Mouse (Mus musculus): ENCODE measurements around the gene Gm28043. TPM values are rescaled to one million over a fixed set of nuclear protein-coding genes. Genes with fewer than 3 reads are reported as not detected.

Gene Gm28043
- polyA plus RNA-seq, 1 experiment from 2014 or later: 3.0 TPM

DNA sequence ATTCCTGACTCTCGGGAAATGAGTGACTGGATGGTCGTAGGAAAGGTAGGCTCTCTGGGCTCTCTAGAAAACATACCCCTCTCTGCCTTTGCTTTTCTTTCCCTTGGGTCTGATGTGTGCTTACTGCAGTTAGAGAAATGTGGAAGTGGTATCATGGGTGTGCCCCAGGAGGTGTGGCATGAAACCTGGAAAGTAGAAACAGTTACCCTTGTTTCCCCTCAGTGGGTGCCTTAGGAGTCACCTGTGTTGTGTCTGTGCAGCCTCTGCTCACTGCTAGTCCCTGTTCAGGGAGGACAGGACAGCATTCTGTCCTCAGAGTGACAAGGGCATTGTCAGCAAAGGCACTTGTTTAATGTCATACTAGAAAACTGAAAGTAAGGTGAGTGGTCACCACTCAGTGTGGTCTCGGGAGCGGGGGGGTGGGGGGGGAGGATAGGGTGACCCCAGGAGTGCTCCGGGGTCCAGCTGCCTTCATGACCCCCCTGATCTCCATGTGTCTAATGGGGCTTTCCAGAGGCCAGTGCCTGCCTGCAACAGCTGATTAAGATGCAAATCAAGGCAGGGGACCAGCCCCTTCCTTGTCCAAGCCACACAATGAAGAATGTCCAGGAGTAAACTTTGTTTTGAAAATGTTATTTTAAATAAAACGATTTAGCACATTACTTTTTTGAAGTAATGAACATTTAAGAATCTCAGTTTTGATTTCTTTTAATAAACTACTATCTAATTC is 64.5 kb downstream of the Gm28043 start:
- DNase-seq (ENCODE audit: low spot score): no peak

DNA sequence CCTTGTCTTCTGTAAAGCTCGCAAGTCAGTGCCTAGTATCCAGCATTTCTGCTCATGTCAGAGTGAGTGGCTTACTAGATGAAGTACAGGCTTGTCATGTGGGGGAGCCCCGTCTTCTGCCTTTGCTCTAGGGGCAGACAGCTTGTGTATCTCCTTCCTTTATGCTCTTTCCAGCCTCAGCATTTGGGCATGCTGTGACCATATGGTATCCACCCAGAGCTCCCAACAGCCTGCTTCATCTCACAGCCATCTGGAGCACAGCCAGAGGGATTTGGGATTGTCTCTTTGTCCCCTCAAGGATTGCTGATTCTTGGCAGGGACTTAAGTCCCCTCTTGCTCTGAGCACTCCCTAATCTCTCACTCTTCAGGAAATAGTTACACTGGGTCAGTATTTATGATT is 65.5 kb downstream of the Gm28043 start:
- DNase-seq (ENCODE audit: low spot score): no peak

DNA sequence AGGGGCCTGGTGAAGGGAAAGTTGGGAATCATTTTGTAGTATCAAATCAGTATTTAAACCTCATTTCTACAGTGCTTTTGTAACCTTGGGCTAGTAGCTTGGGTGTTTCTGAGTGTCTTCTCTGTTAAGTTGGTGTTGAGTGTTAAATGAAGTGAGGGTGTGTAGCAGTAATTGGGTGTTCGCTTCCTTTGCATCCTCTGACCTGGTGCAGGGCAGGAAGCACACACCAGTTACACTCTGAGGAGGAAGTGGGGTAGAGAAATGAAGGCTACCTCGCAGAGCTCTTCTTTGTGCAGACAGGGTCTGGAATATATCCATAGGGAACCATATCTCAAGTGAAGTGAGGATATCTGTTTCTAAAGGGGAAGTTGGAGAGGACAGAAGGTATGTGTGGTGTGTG is 66.2 kb downstream of the Gm28043 start:
- no peak for DNase-seq (ENCODE audit: low spot score)

DNA sequence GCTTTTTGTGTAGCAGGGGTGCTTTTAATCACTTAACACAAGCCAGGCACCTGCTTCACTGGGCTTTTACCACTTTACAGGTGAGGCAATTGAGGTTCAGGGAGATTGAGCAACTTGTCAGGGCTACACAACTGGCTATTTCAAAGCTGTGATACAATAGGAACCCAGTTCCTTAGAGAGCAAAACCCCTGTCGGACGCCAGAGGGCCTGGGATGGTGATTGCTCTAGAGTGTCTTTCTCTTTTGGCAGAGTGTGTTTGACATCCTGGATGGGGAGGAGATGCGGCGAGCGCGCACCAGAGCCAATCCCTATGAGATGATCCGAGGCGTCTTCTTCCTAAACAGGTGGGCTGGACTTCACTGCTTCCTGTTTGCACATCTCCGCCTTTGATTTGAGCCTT is 67.0 kb downstream of the Gm28043 start:
- DNase-seq (ENCODE audit: low spot score): no peak

DNA sequence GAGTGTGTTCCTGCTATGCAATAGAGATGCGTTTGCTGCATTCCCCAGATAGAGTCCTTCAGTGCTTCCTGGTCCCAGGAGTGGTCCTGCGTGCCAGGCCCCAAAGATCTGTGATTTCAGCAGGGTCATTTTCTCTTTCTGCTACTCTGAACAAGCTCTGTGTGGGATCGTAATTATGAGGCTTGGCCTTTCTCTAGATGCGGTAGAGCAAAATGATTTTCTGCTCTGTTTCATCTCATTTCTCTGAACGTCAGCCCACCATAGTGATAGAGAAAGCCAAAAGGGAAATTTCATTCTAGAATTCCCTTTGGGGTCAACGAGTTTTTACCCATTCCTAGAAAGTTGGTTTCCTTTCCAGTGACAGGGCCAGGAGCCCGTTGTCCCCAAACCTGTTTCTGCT is 67.6 kb downstream of the Gm28043 start:
- no peak for DNase-seq (ENCODE audit: low spot score)

DNA sequence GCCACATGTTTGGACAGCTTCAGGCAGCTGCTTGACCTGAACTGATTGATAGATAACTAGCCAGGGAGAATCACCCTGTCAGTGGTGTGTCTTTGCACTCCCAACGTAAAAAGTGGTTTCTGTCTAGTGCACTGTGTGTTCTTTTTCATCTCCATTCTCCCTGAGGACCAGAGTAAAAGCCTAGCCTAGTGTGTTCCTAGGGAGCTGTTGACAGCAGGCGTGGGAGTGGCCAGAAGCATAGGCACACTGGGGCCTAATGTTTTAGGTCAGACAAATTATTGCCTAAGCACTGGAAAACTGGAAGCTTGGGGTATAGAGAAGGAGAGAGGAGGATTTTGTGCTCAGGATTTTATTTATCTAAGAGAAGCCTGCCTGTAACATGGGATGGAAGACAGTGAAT is 68.5 kb downstream of the Gm28043 start:
- DNase-seq (ENCODE audit: low spot score): no peak

DNA sequence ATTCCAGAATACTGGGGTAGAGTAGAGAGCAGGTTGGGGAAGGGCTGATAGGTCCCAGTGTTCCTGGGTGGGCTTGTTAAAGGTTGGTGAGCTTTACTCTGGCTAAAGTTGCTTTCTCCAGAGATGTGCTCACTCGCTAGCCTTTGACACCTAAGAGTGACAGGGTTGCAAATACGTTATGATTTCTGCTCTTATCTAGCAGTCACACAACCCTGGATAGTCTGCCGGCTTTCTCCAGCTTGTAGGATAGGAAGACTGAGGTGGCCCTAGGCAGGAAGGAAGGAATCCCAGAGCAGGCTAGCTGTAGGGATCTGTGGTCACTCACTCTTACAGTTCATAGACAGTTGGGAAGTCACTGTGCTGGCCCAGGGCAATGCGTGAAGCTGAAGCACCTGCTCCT is 69.6 kb downstream of the Gm28043 start:
- DNase-seq (ENCODE audit: low spot score): no peak

DNA sequence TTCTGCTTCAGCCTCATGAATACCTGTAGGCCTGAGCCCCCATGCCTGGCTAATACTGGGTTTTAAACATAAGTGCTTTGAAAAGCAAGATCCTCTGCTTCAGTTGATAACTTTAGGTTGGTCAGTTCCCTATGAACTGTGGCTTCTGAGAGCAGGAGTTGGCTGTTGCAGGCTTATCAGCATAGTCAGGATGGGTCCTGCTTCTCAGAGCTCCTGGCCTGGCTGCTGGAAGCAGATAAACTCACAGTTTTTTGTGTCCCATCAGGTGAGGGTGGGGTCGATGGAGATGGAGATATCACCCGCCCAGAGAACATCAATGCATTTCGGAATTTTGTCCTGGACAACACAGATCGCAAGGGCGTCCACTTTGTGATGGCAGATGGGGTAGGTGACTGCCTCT is 72.1 kb downstream of the Gm28043 start:
- DNase-seq (ENCODE audit: low spot score): no peak

DNA sequence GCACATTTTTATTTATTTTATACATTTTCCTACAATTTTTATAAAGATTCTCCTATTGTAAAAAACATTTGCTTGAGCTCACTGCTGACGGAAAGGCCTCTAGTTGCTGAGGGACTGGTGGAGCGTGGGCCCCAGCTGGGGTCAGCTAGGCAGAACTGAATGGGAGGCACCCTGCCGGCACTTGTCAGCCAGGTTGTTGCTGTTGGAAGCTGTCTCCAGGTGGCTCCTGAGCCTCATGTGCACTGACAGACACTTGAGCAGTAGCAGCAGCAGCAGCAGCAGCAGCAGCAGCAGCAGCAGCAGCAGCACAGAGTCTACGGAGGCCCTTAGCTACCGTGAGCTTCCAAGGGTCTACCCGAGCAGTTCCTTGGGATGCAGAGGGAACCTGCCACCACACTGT is 72.7 kb downstream of the Gm28043 start:
- DNase-seq (ENCODE audit: low spot score): no peak

DNA sequence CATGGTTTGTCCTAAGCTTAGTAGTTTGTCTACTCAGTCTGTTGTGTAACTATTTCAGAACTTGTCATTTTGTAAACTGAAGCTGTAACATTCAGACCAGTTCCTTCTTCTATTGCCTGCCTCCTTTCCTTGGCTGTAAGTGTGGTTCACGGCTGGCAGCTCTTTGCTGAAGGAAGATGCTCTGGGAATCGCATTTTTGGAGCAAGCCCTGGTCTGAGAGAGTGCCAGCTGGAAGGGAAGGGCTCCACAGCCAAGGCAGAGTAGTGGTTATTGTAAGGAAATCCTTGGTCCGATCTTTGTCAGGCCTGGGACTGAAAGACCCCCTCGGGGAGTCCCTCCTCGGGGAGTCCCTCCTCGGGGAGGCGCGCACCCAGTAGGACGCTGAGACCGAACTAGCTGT is 73.9 kb downstream of the Gm28043 start:
- DNase-seq (ENCODE audit: low spot score): no peak

DNA sequence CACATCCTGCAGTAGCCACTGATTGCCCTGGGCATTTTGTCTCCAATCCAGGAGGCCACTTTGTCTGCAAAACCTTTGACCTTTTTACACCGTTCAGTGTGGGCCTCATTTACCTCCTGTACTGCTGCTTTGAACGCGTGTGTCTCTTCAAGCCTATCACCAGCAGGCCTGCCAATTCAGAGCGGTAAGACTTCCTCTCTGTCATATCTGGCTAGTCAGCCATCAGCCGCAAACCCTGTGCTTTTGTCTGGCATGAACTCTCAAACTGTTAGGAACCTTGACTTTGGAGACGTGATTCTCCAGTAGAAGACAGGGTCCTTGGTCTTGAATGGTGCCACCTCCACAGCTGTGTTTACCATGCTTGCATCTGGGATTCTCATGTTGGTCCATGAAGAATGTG is 75.6 kb downstream of the Gm28043 start:
- no peak for DNase-seq (ENCODE audit: low spot score)

DNA sequence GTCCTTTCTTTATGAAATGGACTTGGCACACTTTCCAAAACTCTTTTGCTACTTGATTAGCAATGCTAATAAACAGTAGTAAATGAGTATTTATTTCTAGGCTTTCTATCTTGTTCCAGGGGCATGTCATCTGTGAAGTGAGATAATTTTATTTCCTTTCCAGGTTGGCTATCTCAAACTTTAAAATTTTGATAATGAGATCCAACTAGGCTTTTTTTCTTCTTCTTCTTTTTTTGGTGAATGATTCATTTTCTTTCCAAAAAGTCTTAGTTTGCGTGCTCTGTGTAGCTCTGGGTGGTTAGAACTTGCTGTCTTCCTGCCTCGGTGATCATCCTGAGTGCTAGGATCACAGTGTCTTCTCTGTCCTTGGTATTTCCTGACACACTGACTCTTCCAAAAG is 78.2 kb downstream of the Gm28043 start:
- DNase-seq (ENCODE audit: low spot score): no peak

DNA sequence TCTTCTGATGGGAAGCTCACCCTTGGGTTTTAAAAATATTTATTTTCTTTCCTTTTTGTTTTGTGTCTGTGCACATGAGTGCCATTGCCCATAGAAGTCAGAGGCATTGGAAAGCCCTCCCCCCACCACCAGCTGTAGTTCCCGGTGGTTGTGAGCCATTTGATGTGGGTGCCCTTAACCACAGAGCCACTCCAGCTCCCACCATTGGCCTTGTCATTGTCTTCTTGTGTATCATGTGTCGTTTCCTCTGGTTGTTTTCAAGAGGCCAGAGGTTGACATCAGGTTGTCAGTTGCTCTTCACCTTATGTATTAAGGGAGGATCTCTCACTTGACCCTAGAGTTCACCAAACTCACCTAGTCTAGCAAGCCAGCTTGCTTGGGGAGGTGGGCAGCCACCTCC is 78.9 kb downstream of the Gm28043 start:
- DNase-seq (ENCODE audit: low spot score): peak; percentile 86

DNA sequence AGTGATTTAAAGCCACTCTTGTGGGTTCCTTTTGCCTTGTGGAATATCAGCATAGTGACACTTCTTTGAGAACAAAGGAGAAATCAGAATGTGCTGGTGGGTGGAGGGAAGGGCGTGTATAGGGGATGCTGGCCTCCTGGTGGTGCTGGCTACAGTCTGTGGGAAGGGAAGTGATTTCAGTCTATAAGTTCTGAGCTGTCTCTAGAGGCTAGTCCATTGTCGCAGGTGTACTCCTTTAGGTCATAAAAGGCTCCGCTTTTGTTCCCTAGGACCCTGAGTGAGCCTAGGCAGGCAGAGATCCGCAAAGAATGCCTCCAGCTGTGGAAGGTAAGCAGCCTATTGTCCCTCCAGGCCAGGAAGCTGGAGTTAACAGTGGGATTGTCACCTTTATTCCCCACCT is 79.8 kb downstream of the Gm28043 start:
- DNase-seq (ENCODE audit: low spot score): no peak

DNA sequence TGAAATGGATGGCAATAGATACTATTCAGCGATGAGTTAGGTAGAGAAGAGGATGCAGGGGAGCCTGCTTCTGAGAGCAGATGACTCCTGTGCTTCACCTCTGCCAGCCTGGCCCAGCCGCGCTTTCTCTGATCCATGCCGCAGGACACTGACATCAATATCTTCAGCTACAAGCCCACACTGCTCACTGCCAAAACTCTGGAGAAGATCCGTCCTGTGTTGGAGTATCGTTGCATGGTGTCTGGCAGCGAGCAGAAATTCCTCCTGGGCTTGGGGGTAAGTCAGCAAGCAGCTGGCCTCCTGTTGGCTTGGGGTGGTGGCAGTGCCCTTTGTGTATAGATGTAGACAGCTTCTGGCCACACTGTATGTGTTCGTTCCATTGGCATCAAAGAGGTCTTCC is 82.3 kb downstream of the Gm28043 start:
- DNase-seq (ENCODE audit: low spot score): no peak

DNA sequence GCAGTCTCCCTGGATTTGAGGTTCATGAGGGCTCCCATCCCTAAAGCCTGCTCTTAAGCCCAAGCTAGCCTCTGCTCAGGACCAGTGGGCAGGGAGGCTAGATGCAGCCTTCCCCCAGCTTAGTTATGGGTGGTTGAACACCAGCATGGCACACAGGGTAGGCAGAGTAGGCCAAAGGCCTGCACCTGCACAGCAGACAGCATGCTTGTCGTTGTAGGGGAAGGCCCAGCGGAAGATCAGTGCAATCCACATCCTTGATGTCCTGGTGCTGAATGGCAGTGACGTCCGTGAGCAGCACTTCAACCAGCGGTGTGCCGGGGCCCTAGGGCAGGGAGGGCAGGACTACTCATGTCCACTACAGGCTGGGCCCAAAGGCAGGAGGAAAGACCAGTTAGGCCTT is 83.7 kb downstream of the Gm28043 start:
- DNase-seq (ENCODE audit: low spot score): no peak

DNA sequence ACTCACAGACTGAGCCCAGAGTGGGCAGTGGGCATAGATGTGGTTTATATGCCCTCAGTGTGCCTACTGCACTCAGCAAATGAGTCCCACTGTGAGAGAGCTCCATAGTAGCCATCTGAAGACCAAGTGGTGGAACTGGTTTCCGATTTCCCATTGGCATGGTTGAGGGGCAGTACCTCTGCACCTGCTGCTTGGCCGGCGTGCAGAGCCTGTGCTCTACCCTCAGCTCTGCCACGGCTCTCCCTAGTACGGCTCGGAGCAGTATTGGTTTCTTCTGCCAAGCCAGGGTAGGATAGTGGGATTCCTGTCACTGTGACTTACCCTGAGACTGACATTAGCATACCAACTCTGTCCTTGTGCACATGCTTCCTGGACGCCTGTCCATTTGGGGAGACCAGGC is 85.9 kb downstream of the Gm28043 start:
- DNase-seq (ENCODE audit: low spot score): no peak

DNA sequence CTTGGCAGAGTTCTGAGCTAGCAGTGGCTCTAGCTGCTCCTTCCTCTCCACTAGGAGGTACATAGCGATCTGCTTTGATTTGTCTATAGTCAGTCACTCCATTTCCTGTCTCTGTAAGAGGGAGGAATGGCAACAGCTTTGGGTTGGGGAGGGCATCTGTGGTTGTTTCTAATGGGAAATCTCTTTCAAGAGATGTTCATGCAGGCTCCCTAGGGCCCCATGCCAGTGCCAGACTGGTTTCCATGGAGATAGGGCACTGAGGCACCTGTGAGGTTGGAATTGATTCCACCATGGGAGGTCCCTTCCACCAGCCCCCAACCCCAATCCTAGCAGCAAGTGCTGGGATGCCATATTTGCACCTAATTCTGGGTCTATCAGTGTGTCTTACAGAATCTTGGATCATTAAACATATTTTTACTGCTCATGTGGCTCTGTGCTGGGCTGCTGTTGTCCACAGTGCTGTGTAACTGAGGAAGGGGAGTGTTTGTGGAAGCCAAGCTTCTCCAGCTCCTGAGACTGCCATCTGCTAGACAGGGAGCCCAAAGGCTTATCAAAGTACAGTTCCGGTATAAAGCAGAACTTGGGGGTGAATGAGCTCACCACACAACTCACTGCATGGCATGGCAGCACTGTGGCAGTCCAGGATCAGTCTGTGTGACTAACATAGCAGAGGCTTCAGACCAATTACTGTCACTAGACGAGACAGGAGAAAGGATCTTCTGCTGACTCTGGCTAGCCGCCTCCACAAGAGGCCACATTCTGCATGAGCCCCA is 88.4 kb downstream of the Gm28043 start:
- peak; percentile 19 for DNase-seq (ENCODE audit: low spot score)

DNA sequence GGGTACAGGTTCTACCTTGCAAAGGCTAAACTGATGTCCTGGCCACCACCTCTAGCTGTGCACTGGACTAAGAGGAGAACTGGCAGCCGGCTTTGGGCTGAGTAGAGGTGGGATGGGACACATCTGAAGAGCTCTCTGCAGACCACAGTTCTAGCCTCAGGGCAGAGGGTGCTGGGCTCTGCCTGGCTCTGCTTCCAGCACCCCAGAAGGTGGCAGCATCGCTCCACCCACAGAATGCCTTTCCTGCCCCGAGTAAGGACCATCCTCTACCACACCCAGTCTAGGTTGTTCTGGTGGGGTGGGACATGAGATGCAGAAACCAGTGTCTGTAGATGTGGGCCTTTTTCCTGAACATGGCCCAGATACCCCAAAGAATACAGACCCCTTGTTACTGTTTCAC is 90.1 kb downstream of the Gm28043 start:
- DNase-seq (ENCODE audit: low spot score): peak; percentile 67

DNA sequence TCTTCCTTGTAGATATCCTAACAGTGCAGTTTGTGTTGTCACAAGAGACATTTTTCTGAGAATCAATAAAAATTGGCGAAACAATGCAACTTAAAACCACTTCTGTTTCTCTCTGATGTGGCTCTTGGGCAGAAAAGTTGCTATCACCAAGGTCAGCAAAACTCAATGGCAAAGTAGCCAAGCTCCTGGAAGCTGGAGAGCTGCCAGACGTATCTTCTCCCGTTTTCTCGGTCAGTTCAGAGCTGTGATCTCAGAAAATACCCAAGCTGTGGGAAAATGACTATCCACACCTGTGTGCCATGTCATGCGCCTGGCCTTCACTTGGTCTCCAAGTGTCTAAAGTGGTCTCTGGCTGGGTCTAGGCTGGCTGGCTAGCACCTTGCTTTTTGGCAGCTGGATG is 91.2 kb downstream of the Gm28043 start:
- no peak for DNase-seq (ENCODE audit: low spot score)

DNA sequence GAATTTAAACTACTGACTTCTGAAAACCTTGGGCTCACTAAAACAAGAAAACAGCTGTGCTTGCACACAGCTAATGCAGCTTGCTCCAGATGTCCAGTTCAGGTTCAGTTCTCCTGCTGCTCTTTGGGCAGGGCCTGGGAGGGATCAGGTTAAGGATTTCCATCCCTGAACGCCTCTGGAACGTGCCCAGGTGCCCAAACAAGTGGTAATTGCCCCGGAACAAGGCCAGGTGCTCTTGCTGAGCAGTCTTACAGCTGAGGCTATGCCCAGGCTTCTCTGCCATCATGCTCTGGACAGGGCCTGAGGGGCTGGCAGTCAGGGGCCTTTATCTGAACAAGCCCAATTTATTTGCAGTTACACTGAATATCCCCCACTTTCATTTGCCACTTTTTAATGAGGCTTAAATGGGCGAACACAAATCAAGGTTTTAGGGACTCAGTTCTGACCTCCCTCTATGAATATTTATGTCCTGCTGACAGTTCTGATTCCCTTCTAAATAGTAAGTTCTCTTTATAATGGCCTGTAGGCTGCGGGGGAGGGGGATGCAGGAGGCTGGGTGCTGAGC is 92.4 kb downstream of the Gm28043 start:
- no peak for DNase-seq (ENCODE audit: low spot score)

DNA sequence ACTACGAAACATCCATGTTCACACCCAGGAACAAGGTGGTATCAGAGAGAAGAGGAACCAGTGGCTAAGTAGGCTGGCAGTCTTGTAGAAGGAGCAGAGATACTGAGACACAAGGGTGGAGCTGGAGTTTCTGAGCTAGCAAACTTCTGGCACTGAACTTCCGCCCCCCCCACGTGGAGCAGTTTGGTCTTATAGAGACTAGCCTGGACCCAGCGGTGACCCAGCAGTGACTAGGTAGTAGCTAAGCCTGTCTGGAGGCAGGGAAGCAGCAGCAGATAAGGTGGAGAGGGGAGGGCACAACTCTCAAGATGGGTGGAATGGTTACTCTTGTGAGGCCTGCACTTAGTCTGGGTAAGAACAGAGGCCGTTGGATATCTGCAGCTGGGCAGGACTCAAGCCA is 94.1 kb downstream of the Gm28043 start:
- no peak for DNase-seq (ENCODE audit: low spot score)

DNA sequence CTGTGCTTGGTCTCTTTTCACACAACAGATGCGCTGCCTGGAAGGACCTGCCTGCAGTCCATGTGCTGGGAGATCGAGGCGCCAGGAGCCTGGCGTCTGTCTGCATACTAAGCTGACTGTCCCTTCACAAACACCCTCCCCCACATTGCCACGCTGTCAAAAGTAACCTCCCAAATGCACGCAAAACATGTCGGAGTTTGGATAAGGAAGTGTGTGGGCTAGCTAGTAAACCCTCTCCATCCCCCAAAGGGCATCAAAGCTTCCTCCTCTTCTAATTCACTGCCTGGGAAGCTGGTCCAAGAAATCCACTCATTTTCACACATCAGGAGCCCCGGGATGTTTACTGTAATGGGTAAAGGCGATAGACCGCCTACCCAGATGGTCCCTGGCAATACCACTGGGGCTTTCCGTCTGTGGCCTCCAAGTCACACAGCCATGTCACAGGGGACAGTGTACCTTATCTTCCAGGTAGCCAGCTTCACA is 95.9 kb downstream of the Gm28043 start:
- DNase-seq (ENCODE audit: low spot score): no peak

All from thymus, postnatal 0 days (tissue).